Mouse (Mus musculus) heart, embryonic 13.5 days (tissue): ENCODE results near the gene Hibch. TPM values are rescaled to one million over a fixed set of nuclear protein-coding genes. Genes with fewer than 3 reads are reported as not detected.
A peak's percentile ranks its signal among the peaks of the same experiment; 100 is the strongest.
"Not testable (repeated sequence)": the region's sequence is repeated elsewhere in the genome, so short reads cannot be mapped to it uniquely, and the experiment has no call there.

ENCODE experiments used
- ATAC-seq: fragments of 200-750 bp; cut with Nextera tagmentation; 2 replicates; pipeline ENCODE4 v1.8.0; 2017; ENCODE audit warnings: moderate TSS enrichment; ENCODE audit not compliant: insufficient number of reproducible peaks, low FRiP score, low TSS enrichment; ENCODE audit errors: extremely low read depth
- H3K27ac ChIP-seq: fragments of 300-500 bp; sonication (generic); replicated peaks from 2 replicates; pipeline ENCODE4 v1.5.1; 2015; ENCODE audit warnings: moderate library complexity, mild to moderate bottlenecking, inconsistent platforms
- H3K27me3 ChIP-seq: fragments of 300-500 bp; sonication (generic); replicated peaks from 2 replicates; pipeline ENCODE4 v1.6.1; 2015; ENCODE audit warnings: mild to moderate bottlenecking, inconsistent platforms
- H3K36me3 ChIP-seq: fragments of 300-500 bp; sonication (generic); 2 replicates; pipeline ENCODE4 v1.6.1; 2015; ENCODE audit warnings: mild to moderate bottlenecking, inconsistent platforms
- H3K4me1 ChIP-seq: fragments of 300-500 bp; sonication (generic); 2 replicates; pipeline ENCODE4 v1.6.1; 2015; ENCODE audit warnings: inconsistent platforms
- H3K4me2 ChIP-seq: fragments of 300-500 bp; sonication (generic); 2 replicates; pipeline ENCODE4 v1.6.1; 2015; ENCODE audit warnings: inconsistent platforms, mild to moderate bottlenecking, moderate library complexity
- H3K4me3 ChIP-seq: fragments of 300-500 bp; sonication (generic); 2 replicates; pipeline ENCODE4 v1.5.1; 2015; ENCODE audit warnings: moderate library complexity, mild to moderate bottlenecking, inconsistent platforms
- H3K9ac ChIP-seq: fragments of 300-500 bp; sonication (generic); 2 replicates; pipeline ENCODE4 v1.6.1; 2015; ENCODE audit warnings: inconsistent platforms, mild to moderate bottlenecking, moderate library complexity
- H3K9me3 ChIP-seq: fragments of 300-500 bp; sonication (generic); 2 replicates; pipeline ENCODE4 v1.6.1; 2016; ENCODE audit warnings: inconsistent platforms
- WGBS: fragments of 180-500 bp; shearing (Covaris S2); methylation state at CpG from one replicate; pipeline ENCODE4 v1.1.7; 2015; ENCODE audit warnings: mixed read lengths; 5-methylcytosine and 5-hydroxymethylcytosine counted together
- polyA plus RNA-seq: library from polyadenylated mRNA; unstranded; fragments of >200 nt; fragmentation: Nextera tagmentation; extraction: Ambion mirVana; gene quantifications from 2 replicates; pipeline ENCODE4 v1.2.1, GENCODE M21; 2015

Hibch gene
- polyA plus RNA-seq, 1 experiment from 2014 or later = 30.0 TPM

DNA sequence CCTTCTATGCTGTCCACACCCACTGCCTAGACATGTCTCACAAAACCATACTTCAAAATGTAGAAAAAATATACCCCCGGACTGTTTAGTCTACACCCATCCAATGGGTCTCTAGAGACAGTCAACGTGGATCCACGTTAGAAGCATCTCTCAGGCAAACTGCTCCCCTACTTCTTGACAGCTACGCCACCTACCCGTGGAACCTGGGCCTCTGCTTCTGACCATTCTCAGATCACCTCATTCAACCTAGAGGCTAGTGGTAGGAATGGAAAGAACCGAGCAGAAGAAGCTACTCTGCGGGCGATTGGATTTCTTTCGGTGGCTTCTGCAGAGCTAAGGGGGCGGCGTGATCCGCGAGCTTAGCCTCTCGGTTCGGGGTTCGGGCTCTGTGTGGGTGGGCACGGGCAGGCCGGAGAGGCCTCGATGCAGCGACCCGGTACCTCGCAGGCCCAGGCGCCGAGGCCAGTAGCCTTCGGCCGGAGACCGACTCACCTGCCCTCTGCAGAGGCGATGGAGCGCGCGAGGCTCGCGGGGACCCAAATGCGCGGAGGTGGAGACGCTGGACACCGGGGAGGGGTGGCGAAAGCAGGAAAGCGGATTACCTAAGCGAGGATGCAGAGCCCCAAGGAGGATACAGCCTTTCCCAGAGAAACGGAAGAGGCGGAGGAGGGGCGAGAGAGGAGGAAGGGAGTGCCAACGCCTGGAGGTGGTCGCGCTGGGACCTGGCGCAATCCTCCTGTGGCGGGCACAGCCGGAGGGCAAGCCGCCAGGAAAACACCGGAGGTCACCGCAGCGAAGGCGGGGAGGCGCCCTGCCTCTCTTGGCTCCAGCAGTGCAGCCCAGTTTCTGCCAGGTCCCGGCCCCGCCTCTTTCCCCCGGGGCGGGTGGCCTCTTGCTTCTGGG, 27.6 kb upstream of the Hibch start, which contains the start of gene Inpp1:
Gene Inpp1, minus strand, starts transcription at position 779 of the 903 bp plus-strand sequence.
- H3K9me3 ChIP-seq = no peaks in the 10 kb centered on the region
- H3K4me1 ChIP-seq = peaks cover 19% of the 10 kb centered on the region
- peak within 1 kb of the TSS; percentile 86 for H3K27ac ChIP-seq
- H3K9ac ChIP-seq = peak within 1 kb of the TSS; percentile 93
- ATAC-seq = peak; percentile 71
- H3K27me3 ChIP-seq = no peaks in the 10 kb centered on the region
- under 1% methylated on average over 59 of the region's 59 CpGs for WGBS
- H3K4me3 ChIP-seq = peak within 1 kb of the TSS; percentile 88
- H3K36me3 ChIP-seq = no peaks in the 10 kb centered on the region
- H3K4me2 ChIP-seq = peak within 1 kb of the TSS; percentile 82

DNA sequence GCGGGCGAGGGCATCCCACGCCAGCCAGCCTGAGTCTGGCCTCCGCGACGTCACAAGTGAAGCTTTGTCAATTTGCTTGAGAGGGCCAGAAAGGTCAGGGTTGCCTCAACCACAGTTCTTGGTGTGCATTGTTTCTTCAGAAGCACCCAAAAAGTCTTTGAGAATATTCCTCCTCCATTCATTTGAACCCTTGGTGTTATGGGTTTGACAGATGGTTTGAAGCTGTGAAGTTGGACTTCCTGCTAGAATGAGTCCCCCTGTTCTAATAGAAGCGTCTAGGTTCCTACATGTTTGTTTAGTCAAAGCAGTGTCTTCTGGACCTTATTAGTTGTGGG, 26.9 kb upstream of the Hibch start:
- peaks cover 19% of the 10 kb centered on the region for H3K4me1 ChIP-seq
- H3K9ac ChIP-seq = peak overlapping the region; percentile 93
- WGBS = 5% methylated on average over 7 of the region's 7 CpGs
- H3K9me3 ChIP-seq = no peaks in the 10 kb centered on the region
- H3K4me2 ChIP-seq = peak overlapping the region; percentile 82
- peak overlapping the region; percentile 86 for H3K27ac ChIP-seq
- H3K27me3 ChIP-seq = no peaks in the 10 kb centered on the region
- no peaks in the 10 kb centered on the region for H3K36me3 ChIP-seq
- ATAC-seq = no peak
- peak overlapping the region; percentile 88 for H3K4me3 ChIP-seq

DNA sequence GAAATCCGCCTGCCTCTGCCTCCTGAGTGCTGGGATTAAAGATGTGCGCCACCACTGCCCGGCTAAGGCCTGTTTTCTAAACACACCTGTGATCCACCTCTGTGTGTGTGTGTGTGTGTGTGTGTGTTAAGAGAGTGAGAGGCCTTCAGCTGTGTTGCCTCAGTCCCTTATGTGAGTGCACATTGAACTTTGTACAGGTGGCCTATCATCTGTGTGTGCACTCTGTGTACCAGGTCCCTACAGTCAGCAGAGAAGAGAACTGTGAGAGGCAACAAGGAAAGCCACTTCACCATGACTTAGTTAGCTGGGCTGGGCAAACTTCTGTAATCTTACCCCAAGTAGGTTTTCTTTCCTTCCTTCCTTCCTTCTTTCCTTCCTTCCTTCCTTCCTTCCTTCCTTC, 5.6 kb upstream of the Hibch start:
- no peak overlapping the region for H3K4me2 ChIP-seq
- no peak overlapping the region for H3K9ac ChIP-seq
- H3K4me3 ChIP-seq = no peak overlapping the region
- no peaks in the 10 kb centered on the region for H3K36me3 ChIP-seq
- H3K4me1 ChIP-seq = peaks cover 4% of the 10 kb centered on the region
- no peaks in the 10 kb centered on the region for H3K9me3 ChIP-seq
- no peaks in the 10 kb centered on the region for H3K27me3 ChIP-seq
- H3K27ac ChIP-seq = no peak overlapping the region
- WGBS = 96% methylated on average over 3 of the region's 3 CpGs
- ATAC-seq = no peak

DNA sequence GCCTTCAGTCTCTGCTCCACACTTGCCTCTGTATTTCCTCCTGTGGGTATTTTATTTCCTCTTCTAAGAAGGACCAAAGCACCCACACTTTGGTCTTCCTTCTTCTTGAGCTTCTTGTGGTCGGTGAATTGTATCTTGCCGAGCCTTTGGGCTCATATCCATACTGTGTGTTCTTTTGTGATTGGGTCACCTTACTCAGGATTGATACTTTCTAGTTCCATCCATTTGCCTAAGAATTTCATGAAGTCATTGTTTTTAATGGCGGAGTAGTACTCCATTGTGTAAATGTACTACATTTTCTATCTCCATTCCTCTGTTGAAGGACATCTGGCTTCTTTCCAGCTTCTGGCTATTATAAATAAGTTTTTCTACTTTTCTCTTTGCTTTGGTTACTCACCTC, 375 bp upstream of the Hibch start:
- H3K4me1 ChIP-seq = peaks cover 19% of the 10 kb centered on the region
- whole genome bisulfite sequencing = 12% methylated on average over 3 of the region's 3 CpGs
- H3K27me3 ChIP-seq = no peaks in the 10 kb centered on the region
- peak overlapping the region; percentile 88 for H3K4me2 ChIP-seq
- ATAC-seq = no peak
- peak overlapping the region; percentile 75 for H3K27ac ChIP-seq
- H3K9me3 ChIP-seq = no peaks in the 10 kb centered on the region
- no peaks in the 10 kb centered on the region for H3K36me3 ChIP-seq
- no peak overlapping the region for H3K9ac ChIP-seq
- H3K4me3 ChIP-seq = peak overlapping the region; percentile 75

DNA sequence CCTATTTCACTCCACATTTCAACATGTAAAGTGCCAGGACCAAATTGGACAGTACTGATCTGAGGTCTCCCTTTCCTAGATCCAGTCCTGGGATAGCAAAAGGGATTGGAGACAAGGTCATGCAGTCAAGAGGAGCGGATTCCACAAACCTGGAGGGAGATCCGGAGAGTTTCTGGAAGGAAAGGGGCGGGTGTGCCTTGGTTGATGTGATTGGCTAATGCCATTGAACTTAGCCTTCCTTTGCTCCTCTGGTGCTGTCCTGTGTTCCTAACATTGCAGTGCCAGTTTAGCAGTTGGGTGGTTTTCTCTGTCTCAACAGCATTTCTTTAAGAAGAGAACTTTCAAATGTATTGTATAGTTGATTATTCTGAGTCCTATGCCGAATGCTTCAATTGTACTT, 1.8 kb downstream of the Hibch start:
- no peak overlapping the region for H3K27ac ChIP-seq
- no peaks in the 10 kb centered on the region for H3K27me3 ChIP-seq
- H3K4me1 ChIP-seq = peaks cover 21% of the 10 kb centered on the region
- WGBS = 86% methylated on average over 4 of the region's 4 CpGs
- H3K4me3 ChIP-seq = no peak overlapping the region
- no peak for ATAC-seq
- no peak overlapping the region for H3K9ac ChIP-seq
- H3K36me3 ChIP-seq = no peaks in the 10 kb centered on the region
- no peak overlapping the region for H3K4me2 ChIP-seq
- H3K9me3 ChIP-seq = no peaks in the 10 kb centered on the region

DNA sequence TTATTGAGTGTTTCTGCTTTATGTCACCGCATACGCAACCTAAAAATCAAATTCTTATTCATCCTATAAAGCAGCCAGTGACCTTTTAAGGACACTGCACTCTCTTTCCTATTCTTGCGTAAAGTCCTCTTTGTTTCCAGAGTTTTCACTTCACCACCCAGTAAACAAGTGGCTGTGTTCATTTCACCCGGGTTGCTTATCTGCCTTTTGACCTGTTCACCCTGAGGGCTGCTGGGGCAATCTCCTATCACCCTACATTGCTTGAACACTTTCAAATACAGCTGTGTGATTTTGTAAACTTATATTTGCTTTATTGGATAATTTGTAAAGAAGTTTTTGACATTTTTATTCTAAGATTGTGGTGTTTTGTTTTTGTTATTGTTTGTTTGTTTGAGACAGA, 4.7 kb downstream of the Hibch start:
- H3K4me1 ChIP-seq = peaks cover 14% of the 10 kb centered on the region
- no peak for ATAC-seq
- no peak overlapping the region for H3K27ac ChIP-seq
- no peaks in the 10 kb centered on the region for H3K27me3 ChIP-seq
- H3K4me2 ChIP-seq = no peak overlapping the region
- no peaks in the 10 kb centered on the region for H3K9me3 ChIP-seq
- H3K9ac ChIP-seq = no peak overlapping the region
- H3K4me3 ChIP-seq = no peak overlapping the region
- H3K36me3 ChIP-seq = no peaks in the 10 kb centered on the region
- WGBS = 56% methylated on average over 4 of the region's 4 CpGs

DNA sequence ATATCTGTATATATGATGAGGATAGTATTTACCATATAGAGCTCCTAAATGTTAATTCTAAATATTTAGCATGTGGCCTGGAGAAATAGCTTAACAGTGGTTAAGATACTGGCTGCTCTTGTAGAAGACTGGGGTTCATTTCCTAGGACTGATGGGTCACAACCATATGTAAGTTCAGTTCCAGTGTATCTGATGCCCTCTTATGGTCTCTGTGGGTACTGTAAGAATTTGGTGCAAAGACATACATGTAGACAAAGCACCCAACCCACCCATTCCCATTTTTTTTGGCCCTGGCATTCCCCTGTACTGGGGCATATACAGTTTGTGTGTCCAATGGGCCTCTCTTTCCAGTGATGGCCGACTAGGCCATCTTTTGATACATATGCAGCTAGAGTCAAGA, 9.3 kb downstream of the Hibch start:
- not testable (repeated sequence) for H3K4me3 ChIP-seq, H3K36me3 ChIP-seq, ATAC-seq, H3K9ac ChIP-seq, H3K4me2 ChIP-seq, H3K27me3 ChIP-seq, H3K4me1 ChIP-seq, H3K9me3 ChIP-seq, H3K27ac ChIP-seq
- WGBS = 44% methylated on average over 1 of the region's 1 CpGs

DNA sequence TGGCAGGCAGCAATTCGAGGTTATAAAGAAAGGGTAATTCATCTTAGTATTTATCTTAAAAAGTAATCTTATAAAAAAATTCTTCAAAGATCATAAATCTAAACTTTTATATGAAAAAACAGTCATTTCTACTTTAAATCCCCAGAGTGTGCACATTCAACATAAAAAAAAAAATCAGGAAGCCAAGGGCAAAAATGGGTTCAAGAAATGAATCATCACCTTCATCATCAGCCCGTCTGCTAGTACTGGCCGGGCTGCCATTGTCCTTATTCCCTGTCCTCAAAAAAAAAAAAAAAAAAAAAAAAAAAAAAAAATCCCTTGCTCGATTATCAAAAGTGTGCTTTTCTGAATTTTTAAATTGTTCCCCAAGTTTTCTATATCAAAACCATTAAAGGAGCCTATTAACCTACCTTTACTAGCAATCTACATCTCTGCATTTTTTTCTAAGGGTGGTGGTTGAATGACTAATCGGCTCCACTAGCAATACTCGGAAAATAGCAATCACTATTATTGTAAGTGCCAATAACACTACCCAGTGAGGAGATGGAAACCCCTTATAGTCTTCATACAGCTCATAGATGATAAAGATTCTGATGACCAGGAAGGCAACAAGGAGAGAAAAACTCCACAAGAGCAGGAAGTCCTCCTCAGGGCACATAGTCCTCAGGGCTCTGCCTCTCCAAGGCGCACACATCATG, 11.3 kb downstream of the Hibch start:
- 81% methylated on average over 7 of the region's 7 CpGs for WGBS
- Histone ChIP-seq H3K9me3 (no peaks in the 10 kb centered on the region), H3K9ac (no peak overlapping the region), H3K27ac (no peak overlapping the region), H3K4me1 (0 out of 2 replicates have a peak, but pooled peaks cover 5% of the 10 kb centered on the region), H3K36me3 (peaks cover 15% of the 10 kb centered on the region), H3K27me3 (no peaks in the 10 kb centered on the region), H3K4me2 (no peak overlapping the region), H3K4me3 (no peak overlapping the region)
- ATAC-seq = no peak

DNA sequence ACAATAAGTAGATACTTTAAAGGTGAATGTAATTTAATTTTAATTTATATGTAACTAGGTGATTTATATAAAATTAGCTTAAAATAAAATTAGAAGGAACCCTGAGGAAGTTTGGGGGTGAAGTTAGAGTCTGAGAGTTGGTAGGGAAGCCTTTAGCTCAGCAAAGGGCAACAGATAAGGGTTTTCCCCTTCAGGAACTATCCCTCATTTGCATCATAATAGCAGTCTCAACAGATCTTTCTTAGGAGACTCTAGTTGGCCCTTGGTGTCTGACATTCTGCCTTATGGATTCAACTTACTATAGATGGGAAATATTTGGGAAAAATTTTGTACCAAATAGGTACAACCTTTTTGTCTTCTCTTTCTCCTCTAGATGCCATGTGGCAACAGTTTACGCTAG, 19.5 kb downstream of the Hibch start:
- ATAC-seq = no peak
- no peaks in the 10 kb centered on the region for H3K9me3 ChIP-seq
- peaks cover 29% of the 10 kb centered on the region for H3K36me3 ChIP-seq
- no peaks in the 10 kb centered on the region for H3K4me1 ChIP-seq
- WGBS = 91% methylated on average over 1 of the region's 1 CpGs
- no peaks in the 10 kb centered on the region for H3K27me3 ChIP-seq
- H3K9ac ChIP-seq = no peak overlapping the region
- no peak overlapping the region for H3K4me3 ChIP-seq
- no peak overlapping the region for H3K4me2 ChIP-seq
- no peak overlapping the region for H3K27ac ChIP-seq

DNA sequence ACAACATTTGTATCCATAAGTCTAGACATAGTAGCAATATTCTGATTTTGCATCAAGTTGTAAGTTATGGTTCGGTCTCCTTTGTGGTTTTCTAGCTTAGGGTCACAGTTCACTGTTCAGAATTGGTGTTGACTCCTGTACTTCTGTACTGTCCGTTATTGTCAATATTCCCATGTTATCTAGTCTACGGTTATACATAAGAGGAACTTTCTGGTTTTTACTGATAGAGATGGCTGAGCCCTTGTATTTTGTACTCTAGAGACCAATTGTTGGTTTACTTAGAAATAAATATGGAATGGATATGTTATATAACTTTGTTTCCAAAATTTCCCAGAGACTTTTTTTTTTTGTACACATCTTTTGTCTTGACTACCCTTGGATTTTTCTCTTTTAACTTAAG, 21.3 kb downstream of the Hibch start:
- H3K9me3 ChIP-seq = no peaks in the 10 kb centered on the region
- no peak overlapping the region for H3K27ac ChIP-seq
- peaks cover 18% of the 10 kb centered on the region for H3K36me3 ChIP-seq
- no peak overlapping the region for H3K9ac ChIP-seq
- no peak overlapping the region for H3K4me2 ChIP-seq
- no peak overlapping the region for H3K4me3 ChIP-seq
- no peak for ATAC-seq
- no peaks in the 10 kb centered on the region for H3K4me1 ChIP-seq
- 84% methylated on average over 3 of the region's 3 CpGs for WGBS
- no peaks in the 10 kb centered on the region for H3K27me3 ChIP-seq

DNA sequence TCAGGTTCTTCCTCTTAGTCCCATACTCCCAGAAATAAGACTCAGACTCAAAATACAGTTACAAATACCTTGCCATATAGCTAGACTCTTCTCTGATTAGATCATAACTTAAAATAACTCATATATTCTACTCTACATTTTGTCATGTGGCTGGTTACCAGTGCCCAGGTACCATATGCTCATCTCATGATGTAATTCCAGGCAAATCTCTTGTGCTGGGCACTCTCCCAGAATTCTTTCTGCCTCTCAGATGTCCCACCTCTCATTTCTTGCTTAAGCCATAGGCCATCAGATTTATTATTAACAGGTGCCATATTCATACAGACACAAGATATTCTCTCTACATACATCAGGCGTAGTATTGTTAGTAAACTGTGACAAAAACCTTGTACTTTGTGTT, 23.1 kb downstream of the Hibch start:
- no peak overlapping the region for H3K4me3 ChIP-seq
- H3K9me3 ChIP-seq = no peaks in the 10 kb centered on the region
- H3K27me3 ChIP-seq = no peaks in the 10 kb centered on the region
- H3K9ac ChIP-seq = no peak overlapping the region
- no peak overlapping the region for H3K4me2 ChIP-seq
- H3K4me1 ChIP-seq = no peaks in the 10 kb centered on the region
- H3K27ac ChIP-seq = no peak overlapping the region
- 81% methylated on average over 1 of the region's 1 CpGs for WGBS
- peaks cover 19% of the 10 kb centered on the region for H3K36me3 ChIP-seq
- no peak for ATAC-seq
